Mouse (Mus musculus) MEL (cell line): ENCODE measurements around the gene Tmem171.

Experiments used
- CHD2 ChIP-seq: IDR thresholded peaks from 2 replicates; pipeline ENCODE4 v1.6.1; 2011; ENCODE audit warnings: low read length, improper control_type of control experiment
- CTCF ChIP-seq, 3 experiments: IDR thresholded peaks in 2 of 3; conservative IDR thresholded peaks in 1 of 3; 2 replicates each; pipeline ENCODE4 v1.5.1; 2011 to 2012; ENCODE audit warnings: low read length in 3 of 3, low read depth in 2 of 3, mild to moderate bottlenecking in 2 of 3, improper control_type of control experiment in 1 of 3, inconsistent platforms in 1 of 3, mixed read lengths in 1 of 3, moderate library complexity in 1 of 3; ENCODE audit not compliant: control insufficient read depth in 1 of 3, insufficient read depth in 1 of 3, poor library complexity in 1 of 3, severe bottlenecking in 1 of 3

DNA sequence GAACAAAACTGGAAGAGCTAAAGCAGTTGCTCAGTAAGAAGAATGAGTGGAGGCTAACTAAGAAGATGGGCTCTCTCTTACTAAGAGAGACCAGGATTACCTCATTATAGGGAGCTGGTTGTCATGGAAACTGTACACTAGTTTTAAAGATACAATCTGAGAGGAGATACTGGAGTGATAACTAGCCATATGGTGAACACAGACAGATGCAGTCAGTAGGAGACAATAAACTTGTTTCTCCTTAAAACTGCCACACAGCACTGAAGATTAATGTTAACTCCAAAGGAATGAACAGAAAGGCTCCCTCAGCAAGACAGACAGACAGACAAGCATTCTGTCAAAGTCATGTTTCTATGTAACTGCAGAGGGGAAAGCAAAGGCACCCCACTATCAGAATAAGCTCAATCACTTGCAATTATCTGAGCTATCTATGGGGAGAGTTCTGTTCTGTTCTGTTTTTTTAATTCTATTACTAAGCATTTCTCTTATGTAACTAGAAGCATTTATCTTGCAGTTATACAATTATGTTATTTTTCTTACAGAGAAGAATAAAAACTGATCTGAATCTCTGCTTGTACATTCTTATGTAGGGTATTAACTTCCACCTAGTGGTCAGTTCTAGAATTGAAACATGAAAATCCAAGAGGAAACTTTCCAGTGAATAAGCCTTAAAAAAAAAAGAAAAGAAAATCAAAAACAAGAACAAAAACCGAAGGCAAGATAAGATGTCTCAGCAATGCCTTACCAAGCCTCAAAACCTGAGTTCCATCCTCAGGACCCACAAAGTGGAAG is 34.8 kb upstream of the Tmem171 start:
- TF ChIP-seq CHD2 = no peak
- peak in 1 of 3 experiments; percentile 38; a peak in 3 of 6 replicates for TF ChIP-seq CTCF (IDR thresholded peaks at IDR 0.05 in 2 of 3, conservative IDR thresholded peaks at IDR 0.05 in 1 of 3; ENCODE audit: control insufficient read depth in 1 of 3, insufficient read depth in 1 of 3, low read depth in 2 of 3, low read length in 3 of 3, poor library complexity in 1 of 3, severe bottlenecking in 1 of 3)
